Mouse (Mus musculus) CD4-positive, CD25-positive, alpha-beta regulatory T cell, adult 4 months (primary cell): Measurements from ENCODE around the gene Hebp1. TPM values are rescaled to one million over a fixed set of nuclear protein-coding genes. Genes with fewer than 3 reads are reported as not detected.

Experiments
- ATAC-seq: one replicate; pipeline ENCODE4 v1.8.0; 2017
- polyA plus RNA-seq, 2 experiments: library from polyadenylated mRNA; unstranded; fragments of 100-300 nt; shearing (Covaris generic); gene quantifications; one replicate each; pipeline ENCODE4 v1.2.1; 2017

Hebp1 gene
- 1 to 10 TPM in 1 of 2 experiments, not detected in 1; 1.0 TPM for polyA plus RNA-seq

DNA sequence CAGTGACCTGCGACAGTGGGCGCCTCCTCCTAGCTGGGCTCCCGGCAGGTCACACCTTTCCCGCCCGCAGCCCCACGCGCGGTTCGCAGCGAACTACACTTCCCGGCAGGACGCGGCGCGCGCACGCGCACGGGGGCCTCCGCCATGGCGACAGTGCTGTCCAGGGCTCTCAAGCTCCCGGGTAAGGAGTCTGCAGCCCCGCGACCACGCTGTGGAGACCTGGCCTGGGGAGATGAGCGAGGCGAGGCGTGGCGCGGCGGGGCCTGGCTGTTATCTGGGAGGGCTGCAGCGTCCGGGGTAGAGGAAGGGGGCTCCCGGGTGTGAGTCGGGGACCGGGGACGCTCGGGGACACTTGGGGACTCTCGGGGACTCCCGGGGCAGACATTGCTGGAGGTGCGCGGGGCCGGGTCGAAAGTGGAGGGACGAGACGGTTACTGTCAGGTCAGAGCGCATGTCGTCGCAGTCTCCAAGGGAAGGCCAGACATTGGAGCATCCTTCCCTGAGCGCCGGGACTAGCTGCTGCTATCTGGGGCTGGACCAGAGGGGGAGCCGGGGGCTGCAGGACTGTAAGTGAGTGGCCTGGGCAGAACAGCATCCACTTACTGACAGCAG is at the start of gene Hebp1, which contains the start of gene Fam234b:
Gene Hebp1 (minus strand): TSS at position 102 of the 612 bp plus-strand sequence.
Gene Fam234b (plus strand): TSS at position 57 of the 612 bp plus-strand sequence.
- peak; percentile 79 for ATAC-seq

- no peak for ATAC-seq
These were observed 47.8 kb upstream of the Hebp1 start for GRCm38 (mm10) chr6:135245586-135245985.

DNA sequence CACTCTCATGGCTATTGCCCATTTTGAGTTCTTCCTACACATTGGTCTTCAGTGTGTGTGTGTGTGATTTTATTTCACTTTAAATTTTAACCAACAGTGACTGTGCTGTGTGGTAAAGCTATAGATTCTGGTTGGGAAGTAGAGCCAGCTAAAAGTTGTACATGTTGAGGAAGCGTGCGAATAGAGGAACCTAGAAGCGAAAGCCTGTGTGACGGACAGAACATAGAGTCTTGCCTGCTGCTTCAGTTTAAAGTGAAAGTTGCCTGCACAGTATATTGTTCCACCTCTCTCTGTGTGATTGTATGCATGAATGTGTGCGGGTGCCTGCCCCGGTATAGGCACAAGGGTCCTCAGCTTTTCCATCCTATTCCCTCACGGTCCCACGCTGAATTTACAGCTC is 42.5 kb upstream of the Hebp1 start:
- no peak for ATAC-seq

- ATAC-seq: no peak
These were observed 40.4 kb upstream of the Hebp1 start for GRCm38 (mm10) chr6:135238211-135238610.

- ATAC-seq: no peak
These were observed 39.5 kb upstream of the Hebp1 start for GRCm38 (mm10) chr6:135237326-135237725.

DNA sequence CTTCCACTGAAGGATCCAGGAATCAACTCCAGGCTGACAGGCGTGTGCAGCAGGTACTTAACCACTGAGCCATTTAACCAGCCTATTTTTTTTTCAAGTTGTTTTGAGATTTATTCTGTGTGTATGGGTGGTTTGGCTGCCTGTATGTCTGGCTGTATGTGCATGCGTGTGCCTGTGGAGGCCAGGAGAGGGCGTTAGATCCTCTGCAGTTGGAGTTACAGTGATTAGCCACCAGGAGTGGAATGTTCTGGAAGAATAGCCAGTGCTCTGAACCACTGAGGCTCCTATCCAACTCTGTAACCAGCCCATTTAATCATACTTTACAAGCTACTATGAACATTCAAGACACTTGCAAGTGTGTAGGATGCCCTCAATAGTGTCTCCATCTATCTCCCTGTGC is 38.8 kb upstream of the Hebp1 start:
- ATAC-seq: no peak

DNA sequence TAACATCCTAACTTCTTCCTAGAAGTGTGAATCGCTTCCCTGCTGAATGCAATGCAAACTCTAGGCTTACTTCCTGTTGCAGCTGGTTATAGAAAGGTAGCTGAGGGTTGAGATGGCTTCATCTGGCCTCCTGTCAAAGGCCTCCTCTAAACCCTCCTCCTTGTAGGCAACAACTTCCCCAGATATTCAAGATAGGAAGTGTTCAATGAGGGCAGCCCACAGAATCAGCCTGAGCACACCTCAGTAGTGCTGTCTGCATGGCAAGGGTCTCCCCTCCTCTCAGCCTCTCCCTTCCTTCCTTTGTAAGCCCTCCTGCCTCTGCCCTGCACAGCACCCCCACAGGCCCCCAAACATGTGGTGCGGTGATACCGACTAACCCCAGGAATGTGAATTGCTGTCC is 37.9 kb upstream of the Hebp1 start:
- peak; percentile 39 for ATAC-seq

GRCm38 (mm10) chr6:135232443-135233182 is 34.8 kb upstream of the Hebp1 start:
- ATAC-seq: no peak

GRCm38 (mm10) chr6:135230586-135230985 is 32.8 kb upstream of the Hebp1 start:
- no peak for ATAC-seq

GRCm38 (mm10) chr6:135228465-135228941 is 30.7 kb upstream of the Hebp1 start:
- no peak for ATAC-seq

- ATAC-seq: no peak
These were observed 26.1 kb upstream of the Hebp1 start for GRCm38 (mm10) chr6:135223786-135224416.

DNA sequence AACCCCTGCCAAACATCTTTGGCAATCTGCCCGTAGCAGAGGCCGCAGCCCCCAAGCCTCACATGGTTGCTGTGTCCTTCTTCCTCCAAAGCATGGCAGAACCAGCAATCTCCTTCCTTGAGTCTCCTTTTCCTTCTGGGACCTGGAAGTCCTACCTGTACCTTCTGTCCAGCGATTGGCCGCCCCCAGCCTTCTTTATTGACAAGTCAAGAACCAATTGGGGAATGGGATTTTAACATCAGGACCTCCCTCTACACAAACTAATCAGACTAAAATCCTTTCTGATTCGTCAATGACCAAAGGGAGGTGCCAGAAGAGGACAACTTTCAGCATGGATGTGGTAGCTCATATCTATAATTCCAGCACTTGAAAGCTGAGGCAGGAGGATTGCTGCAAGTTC is 22.1 kb upstream of the Hebp1 start:
- ATAC-seq: no peak

GRCm38 (mm10) chr6:135218330-135218729 is 20.5 kb upstream of the Hebp1 start:
- peak; percentile 91 for ATAC-seq

DNA sequence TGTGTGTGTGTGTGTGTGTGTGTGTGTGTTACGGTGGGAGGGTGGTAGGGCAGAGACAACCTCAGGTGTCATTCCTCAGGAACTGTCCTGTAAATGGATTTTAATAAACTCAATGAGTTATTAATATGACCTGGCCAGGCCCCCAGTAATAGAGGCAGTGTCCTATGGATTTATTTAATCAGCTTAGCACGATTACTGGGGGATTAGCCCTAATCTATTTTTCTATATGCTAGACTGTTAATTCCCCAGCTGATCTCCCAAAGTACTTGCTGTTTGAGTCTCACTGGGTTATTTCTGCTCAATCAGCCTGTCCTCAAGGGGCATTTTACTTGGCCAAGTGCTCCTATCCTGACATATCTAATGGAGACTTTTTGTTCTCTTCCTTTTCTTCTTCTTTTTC is 14.8 kb upstream of the Hebp1 start:
- ATAC-seq: no peak

DNA sequence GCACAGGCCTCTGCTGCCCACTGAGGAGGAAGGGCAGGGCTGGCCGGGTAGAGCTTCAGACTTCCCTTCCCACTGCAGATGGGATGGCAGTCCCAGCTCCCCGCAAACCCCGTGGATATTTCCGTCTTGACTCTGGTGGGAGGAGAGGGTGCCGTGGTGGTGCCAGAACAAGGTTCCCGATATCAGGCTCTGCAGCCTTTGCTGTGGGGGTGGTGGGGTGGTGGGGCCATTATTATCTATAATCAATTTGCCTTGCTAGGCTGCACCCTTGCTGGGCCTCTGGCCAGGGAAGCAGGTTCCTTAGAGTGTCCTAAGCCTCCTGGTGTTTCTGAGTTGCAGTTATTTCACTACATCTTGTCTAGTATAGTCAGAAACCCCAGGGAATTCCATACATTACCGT is 13.3 kb upstream of the Hebp1 start:
- ATAC-seq: no peak

GRCm38 (mm10) chr6:135206909-135207308 is 9.1 kb upstream of the Hebp1 start:
- ATAC-seq: no peak

GRCm38 (mm10) chr6:135205802-135206201 is 8.0 kb upstream of the Hebp1 start:
- ATAC-seq: no peak

DNA sequence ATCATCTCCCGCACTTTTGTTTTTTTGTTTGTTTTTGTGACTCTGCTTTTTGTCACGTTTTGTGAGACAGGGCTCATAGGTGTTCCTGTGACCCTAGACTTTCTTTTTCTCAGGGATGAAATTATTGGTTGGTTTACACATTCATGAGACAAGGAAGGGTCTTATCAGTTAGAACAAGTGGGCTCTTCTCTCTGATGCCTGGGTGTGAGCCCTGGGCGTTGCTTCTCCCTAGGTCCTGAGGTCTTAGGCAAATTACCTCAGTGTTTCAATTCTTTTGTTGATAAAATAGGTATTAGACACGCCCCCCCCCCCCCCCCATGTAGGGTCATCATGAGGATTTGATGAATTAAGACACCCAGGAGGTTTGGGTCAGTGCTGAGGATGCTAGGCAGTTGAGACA is 7.0 kb upstream of the Hebp1 start:
- ATAC-seq: no peak

GRCm38 (mm10) chr6:135203737-135204136 is 5.9 kb upstream of the Hebp1 start:
- ATAC-seq: no peak

DNA sequence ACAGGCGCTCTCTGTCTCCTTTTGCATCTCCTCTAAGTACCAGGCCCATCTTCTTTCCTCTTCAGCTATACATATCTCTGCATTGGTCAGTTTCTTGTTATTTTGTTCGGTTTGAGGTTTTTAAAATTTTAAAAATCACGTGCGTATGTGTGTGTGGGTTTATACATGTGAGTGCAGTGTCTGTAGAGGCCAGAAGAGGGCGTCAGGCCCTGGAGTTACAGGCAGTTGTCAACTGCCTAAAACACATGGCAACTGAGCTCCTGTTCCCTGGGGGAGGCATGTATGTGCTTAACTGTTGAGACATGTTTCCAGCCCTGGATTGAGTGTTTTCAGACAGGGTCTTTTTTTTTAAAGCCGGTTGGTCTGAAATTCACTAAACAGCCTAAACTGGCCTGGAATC is 4.8 kb upstream of the Hebp1 start:
- ATAC-seq: no peak

DNA sequence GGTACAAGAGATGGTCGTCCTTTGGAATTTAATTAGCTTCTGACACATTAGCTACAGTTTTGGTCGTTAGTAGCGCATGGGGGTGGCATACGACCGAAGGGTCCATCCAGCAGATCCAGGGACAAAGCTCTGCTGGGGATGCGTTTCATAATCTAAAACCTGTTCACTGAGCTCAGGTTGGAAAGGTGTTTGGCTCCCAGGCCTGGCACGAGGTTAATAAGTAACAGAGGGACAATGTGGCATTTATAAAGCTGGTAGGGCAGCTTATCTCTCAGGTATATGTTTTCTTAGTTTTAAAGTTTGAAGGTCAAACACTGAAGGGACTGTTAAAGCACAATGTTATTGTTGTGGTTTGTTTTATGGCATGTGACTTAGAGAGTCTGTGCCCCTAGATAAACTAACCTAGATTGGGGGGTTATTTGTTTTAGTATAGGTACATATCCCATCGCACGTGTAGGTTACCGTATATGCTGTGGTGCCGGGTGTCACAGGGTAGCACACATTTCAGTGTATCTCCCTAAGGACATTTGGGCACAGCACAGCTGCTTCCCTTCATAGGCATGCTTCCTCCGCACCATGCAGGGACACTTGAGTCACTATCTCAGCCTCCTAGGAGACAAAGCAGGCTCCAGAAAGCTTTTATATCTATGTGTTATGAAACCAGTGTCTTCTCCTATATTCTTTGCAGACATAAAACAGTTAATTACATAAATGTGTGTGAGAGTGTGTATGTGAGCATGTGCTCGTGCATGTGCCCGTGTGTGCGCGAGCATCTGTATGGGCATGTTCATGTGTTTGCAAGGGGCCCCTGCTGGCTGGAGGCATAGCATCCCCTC is 2.5 kb upstream of the Hebp1 start:
- ATAC-seq: no peak

- peak; percentile 27 for ATAC-seq
These were observed 904 bp upstream of the Hebp1 start for GRCm38 (mm10) chr6:135198726-135199125.

DNA sequence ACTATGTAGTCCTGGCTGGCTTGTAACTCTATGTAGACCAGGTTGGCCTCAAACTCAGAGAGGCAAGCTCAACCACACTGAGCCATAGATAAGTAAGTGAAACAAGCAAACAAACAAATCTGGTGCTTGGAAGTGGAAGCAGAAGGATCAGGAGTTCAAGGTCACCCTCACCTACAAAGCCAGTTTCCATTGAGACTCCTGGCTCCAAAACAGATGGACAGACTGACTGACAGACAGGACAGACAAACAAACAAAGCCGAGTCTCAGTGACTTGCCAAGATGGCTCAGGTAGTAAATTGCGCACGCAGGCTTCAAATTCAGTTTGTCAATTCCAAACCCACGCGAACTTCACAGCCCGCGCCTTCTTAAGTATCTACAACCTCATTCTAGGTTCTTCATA is 376 bp downstream of the Hebp1 start:
- ATAC-seq: no peak
